Mouse (Mus musculus) heart, postnatal 4 days (tissue): ENCODE results near the gene Mms22l. TPM values are rescaled to one million over a fixed set of nuclear protein-coding genes. Genes with fewer than 3 reads are reported as not detected.
"Not testable (repeated sequence)": the region's sequence is repeated elsewhere in the genome, so short reads cannot be mapped to it uniquely, and the experiment has no call there.

Experiments used
- DNase-seq: peaks from one replicate; pipeline ENCODE4 v3.0.0; 2021
- total RNA-seq, 2 experiments: library from RNA; stranded (reverse); gene quantifications; 2 replicates each; pipeline ENCODE4 v1.2.3; 2021

Mms22l gene
- total RNA-seq, 2 experiments from 2014 or later = 14.8 to 15.3 TPM

GRCm38 (mm10) chr4:24621422-24622187 is 125.4 kb downstream of the Mms22l start:
- DNase-seq = no peak

- peak; percentile 11 for DNase-seq
Measured at GRCm38 (mm10) chr4:24625951-24626584, 129.8 kb downstream of the Mms22l start.

- DNase-seq = no peak
Measured at GRCm38 (mm10) chr4:24626686-24627085, 130.4 kb downstream of the Mms22l start.

- DNase-seq = no peak
Measured at GRCm38 (mm10) chr4:24627871-24628270, 131.6 kb downstream of the Mms22l start.

GRCm38 (mm10) chr4:24630430-24630829 is 134.2 kb downstream of the Mms22l start:
- no peak for DNase-seq

GRCm38 (mm10) chr4:24631177-24631911 is 135.1 kb downstream of the Mms22l start:
- no peak for DNase-seq

GRCm38 (mm10) chr4:24642306-24642705 is 146.1 kb downstream of the Mms22l start:
- no peak for DNase-seq

GRCm38 (mm10) chr4:24644735-24645134 is 148.5 kb downstream of the Mms22l start:
- DNase-seq = not testable (repeated sequence)
